Mouse (Mus musculus) testis, adult 2 months (tissue): ENCODE results near the gene Mfsd4a. TPM values are rescaled to one million over a fixed set of nuclear protein-coding genes. Genes with fewer than 3 reads are reported as not detected.

Experiments used
- H3K27ac ChIP-seq: fragments of 200-500 bp; 2 replicates; pipeline ENCODE4 v1.5.1; 2012; ENCODE audit warnings: low read depth, low read length; ENCODE audit not compliant: control insufficient read depth, insufficient read depth
- H3K27me3 ChIP-seq: fragments of 200-500 bp; 2 replicates; pipeline ENCODE4 v1.6.1; 2012; ENCODE audit warnings: mild to moderate bottlenecking, low read length, moderate library complexity; ENCODE audit not compliant: control insufficient read depth, insufficient read depth
- H3K36me3 ChIP-seq: fragments of 200-500 bp; 2 replicates; pipeline ENCODE4 v1.6.1; 2012; ENCODE audit warnings: mild to moderate bottlenecking, low read length; ENCODE audit not compliant: control insufficient read depth, insufficient read depth
- H3K4me1 ChIP-seq: fragments of 200-500 bp; 2 replicates; pipeline ENCODE4 v1.6.1; 2012; ENCODE audit warnings: low read length; ENCODE audit not compliant: control insufficient read depth, insufficient read depth
- H3K4me3 ChIP-seq: fragments of 200-500 bp; 2 replicates; pipeline ENCODE4 v1.5.1; 2012; ENCODE audit warnings: low read depth, mild to moderate bottlenecking, low read length, moderate library complexity, mixed read lengths; ENCODE audit not compliant: control insufficient read depth
- CTCF ChIP-seq: fragments of 200-500 bp; IDR thresholded peaks from 2 replicates; pipeline ENCODE4 v1.5.1; 2012; ENCODE audit warnings: low read depth, mild to moderate bottlenecking, inconsistent platforms, low read length, moderate library complexity; ENCODE audit not compliant: control insufficient read depth, insufficient read depth, insufficient replicate concordance
- POLR2A ChIP-seq: fragments of 200-500 bp; IDR thresholded peaks from 2 replicates; pipeline ENCODE4 v1.6.1; 2012; ENCODE audit warnings: low read depth, mild to moderate bottlenecking, inconsistent platforms, low read length, moderate library complexity; ENCODE audit not compliant: control insufficient read depth
- polyA plus RNA-seq: library from polyadenylated mRNA; depleted of rRNA; stranded (reverse); fragments of >200 nt; gene quantifications from 2 replicates; pipeline ENCODE4 v1.2.3, GENCODE M21; 2012

The Mfsd4a gene
- polyA plus RNA-seq, 1 experiment = 0.31 TPM

DNA sequence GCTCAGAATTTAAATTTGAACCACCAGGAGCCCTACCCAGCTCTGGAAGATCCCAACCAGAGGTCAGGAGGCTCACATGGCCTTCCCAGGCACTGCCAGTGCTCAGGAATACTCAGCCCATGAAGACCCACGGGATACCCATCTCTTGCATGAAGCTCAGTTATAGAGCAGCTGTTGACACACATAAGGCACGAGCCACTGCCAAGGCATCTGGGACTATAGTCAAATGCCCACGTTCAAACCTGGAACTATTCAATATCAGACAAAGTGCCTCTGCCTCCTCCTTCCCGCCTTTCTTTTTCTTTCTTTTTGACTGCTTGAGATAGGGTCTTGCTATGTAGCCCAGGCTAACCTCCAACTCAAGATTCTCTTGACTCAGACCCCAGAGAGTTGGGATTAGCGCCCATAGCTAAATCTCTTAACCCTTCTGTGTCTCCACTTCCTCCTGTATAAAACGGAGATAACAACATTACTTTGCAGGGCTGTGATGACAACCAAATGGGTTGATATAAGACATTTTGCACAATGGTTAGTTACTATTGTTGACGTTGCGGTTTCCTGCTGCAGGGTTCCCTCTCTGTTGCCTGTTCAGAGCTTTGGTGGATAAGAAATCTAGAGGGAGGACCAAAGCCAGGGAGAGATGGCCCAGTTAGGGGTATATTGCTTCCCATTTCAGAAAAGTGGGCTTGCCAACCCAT is 2.2 kb downstream of the Mfsd4a start:
- Histone ChIP-seq H3K4me3 (no peak overlapping the region), H3K27ac (no peak overlapping the region), H3K4me1 (peaks cover 11% of the 10 kb centered on the region), H3K27me3 (0 out of 2 replicates have a peak, but pooled peaks cover 2% of the 10 kb centered on the region), H3K36me3 (no peaks in the 10 kb centered on the region)
- TF ChIP-seq POLR2A = no peak

DNA sequence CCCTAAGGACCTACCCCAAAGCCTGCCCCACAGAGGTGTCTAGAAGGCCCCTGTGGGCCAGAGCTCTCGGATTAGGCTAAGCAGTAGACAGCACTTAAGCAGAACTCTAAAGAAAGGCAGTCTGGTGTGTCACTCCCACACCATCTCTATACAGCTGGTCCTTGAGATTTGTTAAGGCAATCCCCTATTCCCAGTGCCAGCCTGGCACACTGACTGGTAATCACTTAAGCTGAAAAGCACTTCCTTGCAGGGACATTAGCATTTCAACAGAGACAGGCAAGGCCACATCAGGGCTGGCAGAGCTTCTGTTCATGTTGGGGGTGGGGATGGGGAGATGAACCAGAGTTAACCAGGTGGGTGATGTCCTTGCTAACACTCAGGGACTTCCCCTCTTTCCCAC is 2.9 kb downstream of the Mfsd4a start:
- Histone ChIP-seq H3K36me3 (no peaks in the 10 kb centered on the region), H3K4me1 (peaks cover 11% of the 10 kb centered on the region), H3K27ac (no peak overlapping the region), H3K27me3 (0 out of 2 replicates have a peak, but pooled peaks cover 2% of the 10 kb centered on the region), H3K4me3 (no peak overlapping the region)
- no peak for TF ChIP-seq CTCF
- TF ChIP-seq POLR2A = no peak

DNA sequence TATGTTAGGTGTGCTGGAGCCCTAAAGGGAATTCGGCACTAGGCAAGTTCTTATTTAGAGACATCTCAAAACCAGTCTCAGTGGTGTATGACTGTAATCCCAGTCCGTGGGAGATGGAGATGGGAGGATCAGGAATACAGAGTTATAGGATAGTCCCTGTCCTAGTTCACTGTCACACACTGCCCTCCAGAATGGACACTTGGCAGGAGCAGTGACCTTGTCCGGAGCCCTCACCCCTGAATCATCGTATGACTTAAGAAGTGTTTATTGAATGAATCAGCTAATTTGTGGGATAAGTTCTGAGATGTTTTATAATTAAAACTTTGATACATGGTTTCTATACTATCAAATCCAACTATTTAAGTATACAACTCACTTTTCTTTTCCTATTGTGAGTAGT is 4.8 kb downstream of the Mfsd4a start:
- Histone ChIP-seq H3K36me3 (no peaks in the 10 kb centered on the region), H3K27me3 (0 out of 2 replicates have a peak, but pooled peaks cover 2% of the 10 kb centered on the region), H3K4me1 (peaks cover 11% of the 10 kb centered on the region), H3K4me3 (no peak overlapping the region), H3K27ac (no peak overlapping the region)
- TF ChIP-seq POLR2A (no peak), CTCF (no peak)

DNA sequence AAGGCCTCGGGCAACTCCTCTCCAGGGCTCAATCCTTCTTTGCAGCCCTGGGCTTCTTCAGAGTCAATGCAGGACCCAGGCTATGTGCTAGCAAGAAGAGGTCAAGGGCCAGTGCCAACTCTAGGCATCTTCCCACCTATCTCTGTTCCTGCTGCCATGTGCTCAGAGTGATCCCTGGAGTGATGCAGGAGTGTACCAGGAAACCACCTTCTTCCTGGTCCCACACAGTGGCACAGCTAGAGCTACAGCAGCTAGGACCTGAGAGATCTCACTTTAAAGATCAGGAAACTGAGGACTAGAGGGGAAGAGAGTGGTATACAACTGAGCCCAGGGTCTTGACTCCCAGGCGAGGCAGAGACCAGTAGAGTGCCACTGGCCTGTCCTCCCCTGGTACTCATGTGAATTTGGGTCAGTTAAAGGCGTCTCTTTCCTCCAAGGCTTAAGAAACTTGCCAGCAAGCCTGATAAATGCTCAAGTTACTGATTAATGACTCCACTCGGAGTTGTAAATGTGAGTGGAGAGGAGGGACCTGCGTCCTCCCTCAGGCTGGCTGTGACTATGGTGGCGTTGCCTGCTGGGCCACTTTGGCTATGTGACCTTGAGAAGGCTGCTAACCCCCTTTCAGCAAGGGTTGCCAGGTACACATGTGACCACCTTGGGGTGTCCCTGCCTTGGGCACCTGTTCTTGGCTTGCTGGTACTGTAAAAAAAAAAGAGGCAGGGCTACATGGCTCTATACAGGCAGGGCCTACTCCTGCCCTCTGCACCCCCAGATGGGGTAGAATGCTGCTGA is 5.9 kb downstream of the Mfsd4a start:
- peaks cover under 1% of the 10 kb centered on the region; the same call in 1 of the 2 replicates for H3K4me1 ChIP-seq
- H3K4me3 ChIP-seq = no peak overlapping the region
- H3K27me3 ChIP-seq = no peaks in the 10 kb centered on the region
- H3K27ac ChIP-seq = no peak overlapping the region
- TF ChIP-seq CTCF = no peak
- H3K36me3 ChIP-seq = no peaks in the 10 kb centered on the region

DNA sequence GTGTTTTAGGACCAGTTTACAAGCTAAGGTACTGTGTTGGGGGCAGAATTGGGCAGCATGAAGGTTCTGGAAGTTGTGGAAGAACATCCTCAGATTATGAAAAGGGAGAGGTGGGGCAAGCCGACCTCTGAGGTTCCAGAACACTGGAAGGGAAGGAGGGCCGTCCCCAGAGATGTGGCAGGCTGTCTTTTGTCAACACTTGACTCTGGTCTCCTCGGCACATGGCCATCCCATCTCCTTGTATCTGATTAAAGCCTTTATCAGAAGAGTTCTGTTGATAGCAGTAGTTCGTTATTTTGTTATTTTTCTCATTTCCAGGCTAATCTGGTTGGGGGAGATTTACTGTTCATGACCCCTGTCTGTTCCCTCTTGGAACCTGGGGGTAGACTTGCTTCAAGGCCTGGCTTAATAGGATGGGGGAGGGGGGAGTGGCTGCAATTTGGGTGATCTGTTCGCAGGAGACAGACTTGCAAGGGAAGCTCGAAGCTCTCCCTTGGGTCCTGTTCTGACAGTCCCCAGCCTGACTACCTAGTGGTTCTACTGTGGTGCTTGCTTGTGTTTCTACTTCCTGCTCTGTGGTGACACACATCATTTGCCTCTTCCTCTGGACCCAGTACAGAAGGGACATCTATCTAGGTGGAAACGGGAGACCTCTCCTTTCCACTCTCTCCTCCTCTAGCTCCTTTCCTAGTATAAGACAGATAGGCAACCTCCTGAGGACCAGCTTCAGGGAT is 7.7 kb downstream of the Mfsd4a start:
- Histone ChIP-seq H3K4me1 (no peaks in the 10 kb centered on the region), H3K36me3 (no peaks in the 10 kb centered on the region), H3K27ac (no peak overlapping the region), H3K4me3 (no peak overlapping the region), H3K27me3 (no peaks in the 10 kb centered on the region)
- TF ChIP-seq CTCF (no peak), POLR2A (no peak)

DNA sequence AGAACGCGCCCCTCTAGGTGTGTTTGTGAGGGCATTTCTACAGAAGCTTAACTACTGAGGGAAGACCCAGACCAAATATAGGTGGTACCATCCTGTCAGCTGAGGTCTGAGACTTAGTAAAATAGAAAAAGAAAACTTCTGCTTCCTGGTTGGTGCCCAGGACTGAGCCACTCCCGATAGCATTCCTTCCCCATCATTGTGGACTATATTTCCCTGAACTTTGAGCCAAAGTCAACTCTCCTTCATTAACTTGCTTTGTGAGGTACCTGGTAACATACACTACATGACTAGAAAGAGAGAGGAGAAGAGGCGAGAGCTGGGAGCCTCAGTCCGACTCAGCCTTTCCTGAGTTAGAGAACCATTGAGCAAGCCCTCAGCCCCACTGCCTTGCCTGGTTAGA is 9.3 kb downstream of the Mfsd4a start:
- H3K36me3 ChIP-seq = no peaks in the 10 kb centered on the region
- no peak for TF ChIP-seq CTCF
- no peak for TF ChIP-seq POLR2A

DNA sequence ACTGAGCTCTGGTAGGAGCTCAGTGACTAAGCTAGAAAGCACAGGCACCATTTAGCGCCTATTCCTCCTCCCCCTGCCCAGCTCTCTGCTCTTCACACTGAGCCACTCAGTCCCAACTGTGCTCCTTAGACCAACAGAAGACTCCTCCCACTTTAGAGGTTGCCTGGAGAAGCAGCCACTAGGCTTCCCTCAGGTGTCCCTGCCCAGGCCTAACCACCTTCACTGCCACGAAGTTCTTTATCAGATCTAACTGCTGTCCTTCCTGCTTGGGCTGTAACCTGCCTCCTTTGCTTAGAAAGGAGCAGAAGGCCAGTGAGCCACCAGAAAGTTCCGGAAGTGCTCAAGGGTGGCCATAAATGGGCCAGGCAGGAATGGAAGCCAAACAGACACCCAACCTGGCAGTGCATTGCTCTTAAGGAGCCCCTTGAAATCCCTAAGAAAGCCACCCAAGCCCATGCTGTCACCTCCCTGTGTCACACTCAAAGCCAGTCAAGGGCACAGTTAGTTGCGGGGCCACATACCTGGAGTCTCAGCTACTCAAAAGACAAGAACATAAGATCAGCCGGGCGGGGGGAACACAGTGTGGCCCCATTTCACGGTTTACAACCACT is 12.7 kb downstream of the Mfsd4a start:
- TF ChIP-seq CTCF = no peak
- no peak for TF ChIP-seq POLR2A
- Histone ChIP-seq H3K27ac (no peak overlapping the region), H3K4me1 (no peaks in the 10 kb centered on the region), H3K27me3 (no peaks in the 10 kb centered on the region), H3K4me3 (no peak overlapping the region), H3K36me3 (no peaks in the 10 kb centered on the region)

More for the DNA sequence above, 9.3 kb downstream of the Mfsd4a start:
- Histone ChIP-seq H3K27ac (no peak overlapping the region), H3K4me3 (no peak overlapping the region), H3K4me1 (no peaks in the 10 kb centered on the region), H3K27me3 (no peaks in the 10 kb centered on the region)
